Mouse (Mus musculus): Measurements from ENCODE around the gene Senp1. TPM values are rescaled to one million over a fixed set of nuclear protein-coding genes. Genes with fewer than 3 reads are reported as not detected.
A peak's percentile ranks its signal among the peaks of the same experiment; 100 is the strongest.

The Senp1 gene
- total and polyA plus RNA-seq, 3 experiments, result 5.3 to 10.0 (median 9.8) TPM

DNA sequence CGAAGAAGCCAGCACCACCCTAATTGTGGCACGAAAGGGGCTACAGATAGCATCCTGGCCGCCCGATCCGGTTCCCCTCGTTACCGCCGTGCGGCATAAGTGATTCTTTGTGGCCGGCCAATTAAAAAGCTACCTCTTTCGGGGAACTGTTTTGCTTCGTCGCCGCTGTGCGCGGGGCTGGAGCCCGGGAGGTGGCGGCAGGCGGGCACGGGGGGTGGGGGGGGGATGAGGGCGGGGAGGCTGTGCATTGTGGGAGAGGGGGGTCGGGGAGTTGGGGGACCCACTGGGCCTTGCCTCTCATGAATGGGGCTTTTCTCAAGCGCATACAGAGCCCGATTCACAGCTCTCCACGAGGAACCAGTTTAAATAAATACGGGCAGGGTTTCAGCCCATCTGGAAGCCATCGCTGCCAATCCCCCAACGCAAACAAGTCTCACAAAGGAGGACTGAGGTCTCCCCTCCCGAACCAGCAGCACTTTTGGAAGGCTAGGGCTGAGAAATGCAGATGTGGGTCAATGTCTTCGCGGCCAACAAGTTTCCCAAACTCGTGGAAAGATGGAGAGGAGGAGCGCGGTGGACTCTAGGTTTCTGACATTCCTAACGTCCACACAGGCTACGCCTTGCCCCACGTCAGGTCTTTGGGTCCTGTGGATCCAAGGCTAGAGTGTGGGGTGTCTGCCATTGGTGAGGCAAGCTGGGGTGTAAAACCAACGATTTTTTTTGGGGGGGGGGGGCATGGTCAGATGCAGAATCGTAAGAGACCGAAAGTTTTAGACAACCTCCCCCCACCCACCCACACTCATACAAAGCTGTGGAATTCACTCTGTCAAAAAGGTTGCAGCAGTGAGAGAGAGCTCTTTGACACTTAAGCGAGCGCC lies 91.2 kb downstream of the Senp1 start:
- intact Hi-C loops (cut with DNase I), result no loop called here
- H3K9ac ChIP-seq (ENCODE audit: low read depth, low read length), result no peak overlapping the region
- H3K36me3 ChIP-seq (ENCODE audit: control insufficient read depth, insufficient read depth, low read length), result no peaks in the 10 kb centered on the region
- no peaks in the 10 kb centered on the region for H3K79me2 ChIP-seq (replicated peaks; ENCODE audit: control insufficient read depth, insufficient read depth, low read length)
- H3K4me1 ChIP-seq (ENCODE audit: control insufficient read depth, insufficient read depth, low read length), result peaks cover 5% of the 10 kb centered on the region
- TF ChIP-seq CTCF (IDR thresholded peaks at IDR 0.05), result no peak
- no peak for TF ChIP-seq EP300 (IDR thresholded peaks at IDR 0.05; ENCODE audit: insufficient read depth, low read depth, low read length)
- H3K27ac ChIP-seq, result no peak overlapping the region
- H3K27me3 ChIP-seq (ENCODE audit: control insufficient read depth, insufficient read depth, low read length), result peaks cover 32% of the 10 kb centered on the region
- H3K4me3 ChIP-seq, result peak overlapping the region; percentile 7
- DNase-seq, result no peak
- WGBS, result 1% methylated on average over 42 of the region's 42 CpGs

DNA sequence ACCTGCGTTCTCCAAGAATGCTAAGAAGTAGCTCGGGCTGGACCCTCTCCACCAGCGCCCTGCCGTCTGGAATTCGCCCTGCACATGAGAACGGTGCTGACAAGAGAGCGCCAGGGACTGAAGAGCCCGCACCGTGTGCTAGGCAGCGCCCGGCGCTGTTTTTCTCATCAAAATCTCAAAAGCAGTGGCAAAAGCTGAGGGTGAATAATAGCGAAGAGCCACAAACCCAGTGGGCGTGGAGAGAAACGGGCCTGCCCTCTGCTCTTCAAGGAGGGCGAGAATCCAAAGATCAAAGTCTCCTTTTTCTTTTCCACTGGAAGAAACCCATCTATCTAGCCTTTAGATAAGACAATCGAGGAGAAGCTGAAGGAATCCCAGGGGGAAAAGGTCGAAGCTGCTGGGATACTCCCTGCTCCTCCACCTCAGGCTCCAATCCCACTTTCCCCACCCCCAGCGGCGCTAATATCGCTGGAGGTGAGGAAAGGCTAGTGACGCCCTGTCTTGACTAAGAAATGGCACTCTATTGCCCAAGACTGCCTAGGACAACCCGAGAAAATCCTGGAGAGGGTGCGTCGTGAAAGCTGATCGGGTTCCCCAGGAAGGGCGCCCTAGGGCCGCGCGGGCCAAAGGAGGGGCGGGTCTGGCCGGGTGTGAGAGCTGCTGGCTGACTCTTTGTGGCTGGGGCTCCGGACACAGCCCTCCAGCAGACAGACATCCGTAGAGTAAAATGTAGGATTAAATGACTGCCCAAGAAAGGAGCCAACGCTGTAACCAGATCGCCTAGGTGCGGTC lies 92.0 kb downstream of the Senp1 start:
- Histone ChIP-seq H3K36me3 (ENCODE audit: control insufficient read depth, insufficient read depth, low read length) (no peaks in the 10 kb centered on the region), H3K27me3 (ENCODE audit: control insufficient read depth, insufficient read depth, low read length) (peaks cover 32% of the 10 kb centered on the region), H3K9ac (ENCODE audit: low read depth, low read length) (no peak overlapping the region), H3K79me2 (replicated peaks; ENCODE audit: control insufficient read depth, insufficient read depth, low read length) (no peaks in the 10 kb centered on the region), H3K4me3 (peak overlapping the region; percentile 7), H3K4me1 (ENCODE audit: control insufficient read depth, insufficient read depth, low read length) (peaks cover 5% of the 10 kb centered on the region), H3K27ac (no peak overlapping the region)
- intact Hi-C loops (cut with DNase I), result no loop called here
- WGBS, result 2% methylated on average over 37 of the region's 37 CpGs
- TF ChIP-seq CTCF (IDR thresholded peaks at IDR 0.05) (peak; percentile 27; the same call in 1 of the 2 replicates), POLR2A (IDR thresholded peaks at IDR 0.05; ENCODE audit: insufficient read depth, low read depth, low read length) (no peak)
- no peak for DNase-seq

DNA sequence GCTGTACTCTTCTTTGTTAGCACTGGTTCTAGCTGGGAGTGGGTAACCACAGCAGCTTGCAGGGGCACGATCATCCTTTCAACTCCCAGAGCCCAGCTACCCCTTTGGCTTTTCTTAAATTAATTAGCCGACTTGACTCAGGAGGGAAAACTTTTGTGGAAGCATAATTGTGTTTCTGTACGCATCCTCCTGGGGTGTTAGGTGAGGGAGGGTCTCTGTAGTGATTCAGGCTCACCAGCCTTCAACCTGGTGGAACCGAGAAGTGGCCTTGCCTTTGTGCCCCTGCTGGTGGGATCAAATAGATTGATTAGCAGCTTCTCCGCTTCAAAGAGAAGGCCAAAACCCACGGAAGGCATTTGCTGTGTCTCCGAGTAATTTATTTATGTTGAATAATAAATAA lies 93.6 kb downstream of the Senp1 start:
- intact Hi-C loops (cut with DNase I), result no loop called here
- no peak overlapping the region for H3K4me3 ChIP-seq
- WGBS, result 27% methylated on average over 7 of the region's 7 CpGs
- H3K27ac ChIP-seq, result no peak overlapping the region
- no peak overlapping the region for H3K9ac ChIP-seq (ENCODE audit: low read depth, low read length)
- no peaks in the 10 kb centered on the region for H3K79me2 ChIP-seq (replicated peaks; ENCODE audit: control insufficient read depth, insufficient read depth, low read length)
- H3K4me1 ChIP-seq (ENCODE audit: control insufficient read depth, insufficient read depth, low read length), result peaks cover 5% of the 10 kb centered on the region
- DNase-seq, result no peak
- peaks cover 27% of the 10 kb centered on the region for H3K27me3 ChIP-seq (ENCODE audit: control insufficient read depth, insufficient read depth, low read length)
- no peaks in the 10 kb centered on the region for H3K36me3 ChIP-seq (ENCODE audit: control insufficient read depth, insufficient read depth, low read length)
- TF ChIP-seq POLR2A (IDR thresholded peaks at IDR 0.05; ENCODE audit: insufficient read depth, low read depth, low read length) (no peak), EP300 (IDR thresholded peaks at IDR 0.05; ENCODE audit: insufficient read depth, low read depth, low read length) (no peak), CTCF (IDR thresholded peaks at IDR 0.05) (no peak)

- intact Hi-C loops (cut with DNase I), result no loop called here
- Histone ChIP-seq H3K4me3 (no peak overlapping the region), H3K79me2 (replicated peaks; ENCODE audit: control insufficient read depth, insufficient read depth, low read length) (no peaks in the 10 kb centered on the region), H3K4me1 (ENCODE audit: control insufficient read depth, insufficient read depth, low read length) (peaks cover 5% of the 10 kb centered on the region), H3K9ac (ENCODE audit: low read depth, low read length) (no peak overlapping the region), H3K36me3 (ENCODE audit: control insufficient read depth, insufficient read depth, low read length) (no peaks in the 10 kb centered on the region), H3K27ac (no peak overlapping the region), H3K27me3 (ENCODE audit: control insufficient read depth, insufficient read depth, low read length) (peaks cover 23% of the 10 kb centered on the region)
- 28% methylated on average over 13 of the region's 13 CpGs for WGBS
- DNase-seq, result no peak
- TF ChIP-seq POLR2A (IDR thresholded peaks at IDR 0.05; ENCODE audit: insufficient read depth, low read depth, low read length), result no peak
Measured at GRCm38 (mm10) chr15:97999546-97999945, 94.0 kb downstream of the Senp1 start.

DNA sequence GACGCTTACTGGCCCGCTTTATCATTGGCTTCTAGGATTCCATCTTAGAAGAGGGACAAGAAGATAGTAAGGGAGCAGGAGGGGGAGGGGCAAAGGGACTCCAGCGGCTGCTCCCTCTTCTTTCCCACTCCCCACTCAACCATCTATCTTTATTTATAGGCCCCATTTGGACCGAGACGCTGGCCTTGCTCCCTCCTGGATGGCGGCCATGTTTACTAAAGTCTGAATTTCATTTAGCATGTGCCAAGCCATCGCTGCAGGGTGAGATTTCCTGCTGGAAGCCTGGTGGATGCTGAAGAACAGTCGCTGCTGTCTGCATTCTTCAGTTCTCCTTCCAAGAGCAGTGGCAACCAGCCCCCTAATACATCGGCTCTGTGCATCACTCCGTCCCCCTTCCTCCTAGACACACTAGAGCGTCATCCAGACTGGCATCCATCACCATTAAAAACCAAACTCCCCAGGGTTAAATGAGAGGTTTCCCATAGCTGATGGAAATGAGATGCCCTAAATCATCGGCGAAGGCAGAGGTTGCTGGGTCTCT lies 96.8 kb downstream of the Senp1 start:
- Histone ChIP-seq H3K9ac (ENCODE audit: low read depth, low read length) (no peak overlapping the region), H3K27ac (no peak overlapping the region), H3K36me3 (ENCODE audit: control insufficient read depth, insufficient read depth, low read length) (no peaks in the 10 kb centered on the region), H3K4me1 (ENCODE audit: control insufficient read depth, insufficient read depth, low read length) (no peaks in the 10 kb centered on the region; the same call in 1 of the 2 replicates), H3K27me3 (ENCODE audit: control insufficient read depth, insufficient read depth, low read length) (peaks cover 5% of the 10 kb centered on the region), H3K79me2 (replicated peaks; ENCODE audit: control insufficient read depth, insufficient read depth, low read length) (no peaks in the 10 kb centered on the region), H3K4me3 (no peak overlapping the region)
- no peak for DNase-seq
- TF ChIP-seq EP300 (IDR thresholded peaks at IDR 0.05; ENCODE audit: insufficient read depth, low read depth, low read length) (no peak), CTCF (IDR thresholded peaks at IDR 0.05) (no peak), POLR2A (IDR thresholded peaks at IDR 0.05; ENCODE audit: insufficient read depth, low read depth, low read length) (no peak)
- intact Hi-C loops (cut with DNase I), result no loop called here
- 57% methylated on average over 13 of the region's 13 CpGs for WGBS

Data from heart, adult 2 months (tissue).